Mouse (Mus musculus): Measurements from ENCODE around the gene Zfp423.

DNA sequence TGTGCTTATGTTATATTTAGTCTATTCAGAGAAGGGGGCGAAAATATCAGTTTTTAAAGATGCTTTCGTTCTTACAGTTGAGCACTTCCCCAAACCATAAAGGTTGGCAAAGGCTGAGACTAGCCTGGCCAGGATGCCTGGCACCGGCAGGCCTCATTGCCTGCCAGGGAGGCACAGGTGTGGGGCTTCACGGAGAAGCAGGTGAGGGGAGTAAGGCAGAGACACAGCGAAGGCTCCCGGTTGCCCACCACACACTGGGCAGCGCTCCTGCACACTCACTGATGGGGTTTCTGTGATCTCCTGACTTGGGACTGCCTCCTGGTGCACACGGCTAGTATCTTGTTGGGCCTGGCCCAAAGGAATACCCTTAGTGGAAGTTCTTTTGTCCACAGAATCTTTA lies 294.1 kb downstream of the Zfp423 start:
- TF ChIP-seq CTCF (conservative IDR thresholded peaks at IDR 0.05; ENCODE audit: low read length) (no peak), POU5F1 (IDR thresholded peaks at IDR 0.05; ENCODE audit: borderline replicate concordance, low read length) (no peak), NANOG (IDR thresholded peaks at IDR 0.05; ENCODE audit: borderline replicate concordance, low read length) (no peak)
